Mouse (Mus musculus): Measurements from ENCODE around the gene St8sia1. TPM values are rescaled to one million over a fixed set of nuclear protein-coding genes. Genes with fewer than 3 reads are reported as not detected.
A peak's percentile ranks its signal among the peaks of the same experiment; 100 is the strongest.

Gene St8sia1
- polyA plus RNA-seq, 1 experiment from 2014 or later, result 1.6 TPM

GRCm38 (mm10) chr6:142838501-142838900 is 125.8 kb downstream of the St8sia1 start:
- Histone ChIP-seq H3K9ac (no peak overlapping the region), H3K27ac (no peak overlapping the region), H3K4me3 (replicated peaks) (no peak overlapping the region), H3K4me1 (replicated peaks) (no peaks in the 10 kb centered on the region), H3K27me3 (replicated peaks) (no peaks in the 10 kb centered on the region), H3K4me2 (replicated peaks) (no peak overlapping the region), H3K9me3 (no peaks in the 10 kb centered on the region), H3K36me3 (no peaks in the 10 kb centered on the region)
- WGBS, result 96% methylated on average over 1 of the region's 1 CpGs
- no peak for ATAC-seq

DNA sequence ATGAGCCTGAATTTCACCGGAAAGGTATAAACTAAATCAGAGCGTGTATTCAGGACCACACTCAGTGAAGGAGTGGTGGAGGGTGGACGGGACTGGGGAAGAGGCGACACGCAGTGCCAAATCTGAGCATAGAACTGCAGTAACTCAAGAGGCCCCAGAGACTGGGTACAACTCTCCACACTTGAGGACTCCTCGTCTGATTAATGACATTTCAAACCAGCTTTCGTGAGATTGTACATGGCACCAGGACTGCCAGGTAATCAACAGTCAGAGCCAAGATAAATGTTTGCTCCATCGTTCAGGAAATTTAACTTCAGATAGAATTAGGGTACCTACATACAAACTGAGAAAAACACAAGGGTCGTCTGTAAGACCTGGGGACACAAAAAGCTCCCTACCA is 126.9 kb downstream of the St8sia1 start:
- Histone ChIP-seq H3K4me3 (replicated peaks) (no peak overlapping the region), H3K4me2 (replicated peaks) (no peak overlapping the region), H3K9ac (no peak overlapping the region), H3K27ac (no peak overlapping the region), H3K9me3 (no peaks in the 10 kb centered on the region), H3K27me3 (replicated peaks) (no peaks in the 10 kb centered on the region), H3K36me3 (no peaks in the 10 kb centered on the region), H3K4me1 (replicated peaks) (no peaks in the 10 kb centered on the region)
- no peak for ATAC-seq
- 71% methylated on average over 9 of the region's 9 CpGs for WGBS

DNA sequence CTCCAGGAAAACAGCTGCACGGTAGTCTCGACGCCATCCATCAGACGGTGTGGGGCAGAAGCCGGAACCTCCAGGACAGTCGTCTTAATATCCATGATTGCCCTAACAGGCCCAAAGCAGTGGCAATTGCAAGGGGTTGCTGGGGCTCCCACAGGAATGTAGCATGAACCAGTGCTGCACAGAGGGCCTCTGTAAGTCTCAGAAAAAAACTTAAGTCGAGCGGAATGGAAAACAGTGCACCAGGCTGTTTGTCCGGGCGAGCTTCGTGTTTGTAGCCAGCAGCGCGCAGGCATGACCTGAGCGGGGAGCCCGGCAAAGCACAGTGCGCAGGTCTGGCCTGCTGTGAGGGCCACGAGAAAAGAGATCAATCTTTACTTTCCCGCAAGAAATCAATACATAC is 128.5 kb downstream of the St8sia1 start:
- Histone ChIP-seq H3K4me3 (replicated peaks) (no peak overlapping the region), H3K4me2 (replicated peaks) (no peak overlapping the region), H3K9me3 (no peaks in the 10 kb centered on the region), H3K27ac (no peak overlapping the region), H3K27me3 (replicated peaks) (no peaks in the 10 kb centered on the region), H3K4me1 (replicated peaks) (no peaks in the 10 kb centered on the region), H3K9ac (no peak overlapping the region), H3K36me3 (no peaks in the 10 kb centered on the region)
- 50% methylated on average over 18 of the region's 18 CpGs for WGBS
- no peak for ATAC-seq

- Histone ChIP-seq H3K27ac (no peak overlapping the region), H3K4me1 (replicated peaks) (no peaks in the 10 kb centered on the region), H3K9ac (no peak overlapping the region), H3K4me3 (replicated peaks) (no peak overlapping the region), H3K9me3 (no peaks in the 10 kb centered on the region), H3K4me2 (replicated peaks) (no peak overlapping the region), H3K27me3 (replicated peaks) (no peaks in the 10 kb centered on the region), H3K36me3 (no peaks in the 10 kb centered on the region)
- ATAC-seq, result no peak
- WGBS, result 67% methylated on average over 4 of the region's 4 CpGs
Measured at GRCm38 (mm10) chr6:142834911-142835310, 129.3 kb downstream of the St8sia1 start.

DNA sequence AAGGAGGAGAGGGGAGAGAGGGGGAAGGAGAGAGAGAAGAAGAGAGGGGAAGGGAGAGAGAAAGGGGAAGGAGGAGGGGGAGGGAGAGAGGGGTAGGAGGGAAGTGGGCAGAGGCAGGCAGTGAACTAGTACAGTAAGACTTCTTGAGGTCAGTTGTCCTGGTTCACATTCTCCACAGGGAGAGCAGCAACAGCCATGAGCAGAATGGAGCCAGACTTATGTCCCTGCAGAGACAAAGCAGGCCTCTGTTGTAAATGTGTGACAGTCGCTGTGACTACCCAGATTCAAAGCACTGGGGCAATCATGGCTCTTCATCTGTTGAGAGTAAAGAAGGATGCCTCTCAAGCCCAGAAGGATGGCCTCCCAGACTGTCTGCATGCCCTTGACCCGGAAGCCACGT is 132.5 kb downstream of the St8sia1 start:
- no peaks in the 10 kb centered on the region for H3K9me3 ChIP-seq
- H3K4me3 ChIP-seq (replicated peaks), result no peak overlapping the region
- no peaks in the 10 kb centered on the region for H3K4me1 ChIP-seq (replicated peaks)
- ATAC-seq, result no peak; the same call in 1 of the 2 replicates
- H3K36me3 ChIP-seq, result no peaks in the 10 kb centered on the region
- 74% methylated on average over 3 of the region's 3 CpGs for WGBS
- H3K27me3 ChIP-seq (replicated peaks), result no peaks in the 10 kb centered on the region
- no peak overlapping the region for H3K9ac ChIP-seq
- no peak overlapping the region for H3K4me2 ChIP-seq (replicated peaks)
- no peak overlapping the region for H3K27ac ChIP-seq

DNA sequence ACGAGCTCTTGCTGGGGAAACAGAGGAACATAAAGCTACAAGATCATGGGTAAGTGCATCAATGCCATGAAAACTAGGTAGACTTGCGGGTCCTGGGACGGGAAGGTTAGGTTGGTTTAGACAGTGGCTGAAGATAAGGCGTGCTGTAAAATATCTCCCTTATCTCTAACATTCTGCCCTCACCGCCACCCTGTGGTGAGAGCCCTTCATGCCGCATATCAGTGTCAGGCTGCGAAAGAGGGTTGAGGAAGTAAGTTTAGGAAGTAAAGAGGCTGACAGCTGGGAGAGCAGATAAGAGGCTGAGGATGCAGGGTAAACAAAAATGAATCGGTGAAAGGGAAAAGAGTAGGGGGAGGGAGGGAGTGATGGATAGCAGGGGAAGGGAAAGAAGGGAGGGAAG is 133.0 kb downstream of the St8sia1 start:
- no peak overlapping the region for H3K4me2 ChIP-seq (replicated peaks)
- WGBS, result 20% methylated on average over 8 of the region's 8 CpGs
- H3K27me3 ChIP-seq (replicated peaks), result no peaks in the 10 kb centered on the region
- no peak overlapping the region for H3K9ac ChIP-seq
- H3K36me3 ChIP-seq, result no peaks in the 10 kb centered on the region
- H3K4me3 ChIP-seq (replicated peaks), result no peak overlapping the region
- peak; percentile 47 for ATAC-seq
- no peak overlapping the region for H3K27ac ChIP-seq
- H3K4me1 ChIP-seq (replicated peaks), result no peaks in the 10 kb centered on the region
- H3K9me3 ChIP-seq, result no peaks in the 10 kb centered on the region

DNA sequence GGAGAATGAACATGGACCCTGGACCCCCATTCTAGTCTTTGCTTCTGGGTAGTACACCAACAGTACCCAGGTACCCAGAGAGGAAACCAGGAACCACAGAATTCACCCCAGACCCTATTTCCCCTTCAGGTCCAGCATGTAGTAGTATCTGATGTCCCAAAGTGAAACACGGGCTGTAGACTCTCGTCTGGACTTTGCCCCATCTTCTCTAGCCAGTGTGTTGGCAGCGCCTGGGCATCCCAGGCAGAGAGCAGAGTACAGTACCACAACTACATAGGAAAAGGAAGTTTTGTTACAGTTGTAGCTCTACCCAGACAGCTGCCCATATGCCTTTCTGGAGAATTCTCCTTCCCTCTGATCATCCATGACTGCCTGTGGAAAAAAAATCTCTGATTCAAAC is 134.0 kb downstream of the St8sia1 start:
- ATAC-seq, result no peak
- Histone ChIP-seq H3K4me3 (replicated peaks) (no peak overlapping the region), H3K9me3 (no peaks in the 10 kb centered on the region), H3K27me3 (replicated peaks) (no peaks in the 10 kb centered on the region), H3K4me1 (replicated peaks) (no peaks in the 10 kb centered on the region), H3K4me2 (replicated peaks) (no peak overlapping the region), H3K9ac (no peak overlapping the region), H3K36me3 (no peaks in the 10 kb centered on the region), H3K27ac (no peak overlapping the region)
- 87% methylated on average over 3 of the region's 3 CpGs for WGBS

GRCm38 (mm10) chr6:142825449-142825848 is 138.8 kb downstream of the St8sia1 start:
- Histone ChIP-seq H3K9me3 (no peaks in the 10 kb centered on the region), H3K4me1 (replicated peaks) (no peaks in the 10 kb centered on the region), H3K36me3 (no peaks in the 10 kb centered on the region), H3K4me2 (replicated peaks) (no peak overlapping the region), H3K9ac (no peak overlapping the region), H3K27me3 (replicated peaks) (no peaks in the 10 kb centered on the region), H3K27ac (no peak overlapping the region), H3K4me3 (replicated peaks) (no peak overlapping the region)
- 79% methylated on average over 5 of the region's 5 CpGs for WGBS
- ATAC-seq, result no peak

DNA sequence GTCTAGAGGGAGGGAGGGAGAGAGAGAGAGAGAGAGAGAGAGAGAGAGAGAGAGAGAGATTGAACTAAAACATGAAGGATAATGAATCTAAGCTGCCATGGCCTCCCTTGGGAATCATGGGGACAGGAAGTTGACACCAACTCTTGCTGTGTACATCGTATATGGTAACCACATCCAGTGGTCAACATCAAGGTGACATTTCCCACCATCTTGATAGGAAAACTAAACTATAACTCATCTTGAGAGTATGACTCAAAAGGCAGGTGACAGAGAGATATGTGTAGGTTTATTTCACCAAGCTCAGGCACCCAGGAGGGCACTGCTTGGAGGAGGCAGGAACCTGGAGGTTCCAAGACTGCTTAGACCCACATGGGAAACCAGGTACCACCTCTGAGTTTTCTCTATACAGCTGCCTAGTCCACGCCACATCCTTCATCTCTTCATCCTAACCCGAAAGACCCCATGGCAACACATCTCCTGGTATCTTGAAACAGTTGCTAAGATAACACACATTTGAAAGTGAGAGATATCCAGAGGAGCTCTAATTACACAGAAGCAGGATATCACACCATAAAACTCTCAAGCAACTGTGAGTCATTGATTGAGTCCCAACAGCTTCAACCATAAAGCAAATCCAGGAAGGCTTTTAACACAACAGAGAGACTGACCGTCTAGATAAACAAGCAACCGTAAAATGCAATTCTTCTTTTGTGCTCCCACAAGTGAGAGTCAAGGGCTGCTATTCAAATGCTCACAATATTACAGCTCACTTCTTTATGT is 141.1 kb downstream of the St8sia1 start:
- 41% methylated on average over 5 of the region's 5 CpGs for WGBS
- H3K4me1 ChIP-seq (replicated peaks), result no peaks in the 10 kb centered on the region
- H3K4me2 ChIP-seq (replicated peaks), result no peak overlapping the region
- H3K27ac ChIP-seq, result no peak overlapping the region
- H3K27me3 ChIP-seq (replicated peaks), result no peaks in the 10 kb centered on the region
- H3K9me3 ChIP-seq, result no peaks in the 10 kb centered on the region
- no peak overlapping the region for H3K9ac ChIP-seq
- H3K4me3 ChIP-seq (replicated peaks), result no peak overlapping the region
- H3K36me3 ChIP-seq, result no peaks in the 10 kb centered on the region
- no peak for ATAC-seq

- Histone ChIP-seq H3K27ac (no peak overlapping the region), H3K4me3 (replicated peaks) (no peak overlapping the region), H3K4me1 (replicated peaks) (0 out of 2 replicates have a peak, but pooled peaks cover 3% of the 10 kb centered on the region), H3K9ac (no peak overlapping the region), H3K4me2 (replicated peaks) (no peak overlapping the region), H3K27me3 (replicated peaks) (no peaks in the 10 kb centered on the region), H3K36me3 (no peaks in the 10 kb centered on the region), H3K9me3 (no peaks in the 10 kb centered on the region)
- 95% methylated on average over 10 of the region's 10 CpGs for WGBS
- no peak for ATAC-seq
Measured at GRCm38 (mm10) chr6:142818306-142818705, 145.9 kb downstream of the St8sia1 start.

DNA sequence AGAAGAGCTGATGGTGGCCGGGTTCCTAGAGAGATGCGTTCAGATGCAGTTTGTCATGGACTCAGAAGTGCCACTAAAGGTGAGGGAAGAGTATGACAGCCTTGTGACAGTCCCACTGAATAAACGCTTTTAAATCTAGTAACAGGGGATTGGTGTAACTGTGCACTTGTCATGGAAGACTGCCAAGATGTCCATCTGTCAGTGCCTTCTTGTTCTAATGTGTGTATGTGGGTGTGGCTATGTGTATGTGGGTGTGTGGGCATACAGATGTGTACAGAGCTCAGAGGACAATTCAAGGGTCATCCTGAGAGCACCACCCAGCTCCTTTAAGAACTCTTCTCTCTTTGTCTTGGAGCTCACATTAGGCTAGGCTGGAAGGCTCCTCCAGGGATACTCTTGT is 148.7 kb downstream of the St8sia1 start:
- no peaks in the 10 kb centered on the region for H3K9me3 ChIP-seq
- H3K27ac ChIP-seq, result no peak overlapping the region
- H3K4me3 ChIP-seq (replicated peaks), result no peak overlapping the region

DNA sequence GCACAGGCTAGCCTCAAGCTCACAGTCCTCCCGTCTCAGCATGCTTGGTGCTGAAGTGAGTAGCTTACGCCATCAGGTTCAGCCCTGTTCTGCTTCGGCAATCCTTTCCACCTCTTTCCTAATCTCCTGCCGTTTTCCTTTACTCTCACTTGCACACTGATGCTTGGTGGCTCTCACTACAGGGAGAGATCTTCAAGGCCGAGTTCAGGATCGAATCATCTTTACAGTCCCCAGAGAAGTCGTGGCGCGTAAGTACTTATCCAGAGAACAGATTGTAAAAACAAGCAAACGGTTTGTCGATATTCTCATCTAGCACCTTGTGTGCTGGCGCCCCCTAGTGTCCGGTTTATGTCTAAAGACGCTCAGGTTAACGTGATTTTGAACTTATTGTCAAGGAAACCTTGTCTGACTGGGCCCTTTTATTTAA is 149.7 kb downstream of the St8sia1 start:
- ATAC-seq, result peak; percentile 78
- Histone ChIP-seq H3K4me1 (replicated peaks) (0 out of 2 replicates have a peak, but pooled peaks cover 3% of the 10 kb centered on the region), H3K27ac (no peak overlapping the region), H3K4me2 (replicated peaks) (peak overlapping the region; percentile 71), H3K27me3 (replicated peaks) (no peaks in the 10 kb centered on the region), H3K4me3 (replicated peaks) (peak overlapping the region; percentile 33), H3K36me3 (no peaks in the 10 kb centered on the region), H3K9ac (0 out of 2 replicates have a peak overlapping the region, but pooled peaks have one; percentile 28), H3K9me3 (no peaks in the 10 kb centered on the region)
- WGBS, result 4% methylated on average over 15 of the region's 15 CpGs

More for the DNA sequence above, 148.7 kb downstream of the St8sia1 start:
- no peak overlapping the region for H3K9ac ChIP-seq
- no peak overlapping the region for H3K4me2 ChIP-seq (replicated peaks)
- no peaks in the 10 kb centered on the region for H3K36me3 ChIP-seq
- 0 out of 2 replicates have a peak, but pooled peaks cover 3% of the 10 kb centered on the region for H3K4me1 ChIP-seq (replicated peaks)
- H3K27me3 ChIP-seq (replicated peaks), result no peaks in the 10 kb centered on the region
- WGBS, result 78% methylated on average over 3 of the region's 3 CpGs
- ATAC-seq, result no peak

DNA sequence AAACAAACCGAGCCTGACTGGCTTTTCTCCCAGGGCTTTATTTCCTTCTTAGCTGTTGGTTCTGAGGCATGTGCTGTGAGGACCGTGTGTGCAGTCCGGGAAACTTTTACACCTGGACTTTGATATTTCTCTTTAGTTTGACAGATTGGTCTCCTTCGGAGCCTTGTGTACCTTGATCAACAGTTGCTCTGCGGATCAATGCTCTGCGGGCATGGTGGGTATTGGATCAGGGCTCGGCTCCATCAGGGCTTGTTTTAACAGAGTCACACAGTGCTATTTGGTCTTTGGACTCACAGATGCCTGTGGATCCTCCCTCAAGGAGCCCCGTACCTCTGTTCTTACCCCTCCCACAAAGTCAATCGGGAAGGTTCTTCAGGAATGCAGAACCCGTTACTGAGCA is 150.2 kb downstream of the St8sia1 start:
- 34% methylated on average over 10 of the region's 10 CpGs for WGBS
- no peaks in the 10 kb centered on the region for H3K36me3 ChIP-seq
- no peak overlapping the region for H3K27ac ChIP-seq
- H3K4me3 ChIP-seq (replicated peaks), result peak overlapping the region; percentile 33; the same call in 1 of the 2 replicates
- ATAC-seq, result peak; percentile 72
- H3K4me1 ChIP-seq (replicated peaks), result 0 out of 2 replicates have a peak, but pooled peaks cover 3% of the 10 kb centered on the region
- H3K27me3 ChIP-seq (replicated peaks), result no peaks in the 10 kb centered on the region
- no peak overlapping the region for H3K9ac ChIP-seq
- peak overlapping the region; percentile 71 for H3K4me2 ChIP-seq (replicated peaks)
- no peaks in the 10 kb centered on the region for H3K9me3 ChIP-seq

Data from intestine, embryonic 15.5 days (tissue).